Mouse (Mus musculus) liver, embryonic 12.5 days (tissue): ENCODE measurements at regions not wholly inside any gene's neighbourhood (a gene's known extent, or its start where the extent isn't known, plus 50 kb on each side); places are given as distances from the start of the nearest gene placed in this dataset.
A peak's percentile ranks its signal among the peaks of the same experiment; 100 is the strongest.

ENCODE experiments used
- ATAC-seq: fragments of 200-750 bp; cut with Nextera tagmentation; 2 replicates; pipeline ENCODE4 v1.8.0; 2017; ENCODE audit warnings: moderate number of reproducible peaks, mild to moderate bottlenecking, moderate library complexity
- H3K27ac ChIP-seq: fragments of 300-500 bp; sonication (generic); 2 replicates; pipeline ENCODE4 v1.5.1; 2016; ENCODE audit warnings: mild to moderate bottlenecking
- H3K27me3 ChIP-seq: fragments of 300-500 bp; sonication (generic); replicated peaks from 2 replicates; pipeline ENCODE4 v1.6.1; 2016; ENCODE audit warnings: mild to moderate bottlenecking, moderate library complexity
- H3K36me3 ChIP-seq: fragments of 300-500 bp; sonication (generic); 2 replicates; pipeline ENCODE4 v1.6.1; 2016; ENCODE audit warnings: mild to moderate bottlenecking, moderate library complexity
- H3K4me1 ChIP-seq: fragments of 300-500 bp; sonication (generic); 2 replicates; pipeline ENCODE4 v1.6.1; 2016
- H3K4me2 ChIP-seq: fragments of 300-500 bp; sonication (generic); 2 replicates; pipeline ENCODE4 v1.6.1; 2016; ENCODE audit warnings: mild to moderate bottlenecking, moderate library complexity
- H3K4me3 ChIP-seq: fragments of 300-500 bp; sonication (generic); 2 replicates; pipeline ENCODE4 v1.5.1; 2016; ENCODE audit warnings: mild to moderate bottlenecking, moderate library complexity
- H3K9ac ChIP-seq: fragments of 300-500 bp; sonication (generic); 2 replicates; pipeline ENCODE4 v1.6.1; 2016; ENCODE audit warnings: mild to moderate bottlenecking, moderate library complexity
- H3K9me3 ChIP-seq: fragments of 300-500 bp; sonication (generic); replicated peaks from 2 replicates; pipeline ENCODE4 v1.6.1; 2016; ENCODE audit warnings: mild to moderate bottlenecking, moderate library complexity
- WGBS: fragments of 180-500 bp; shearing (Covaris S2); methylation state at CpG from one replicate; pipeline ENCODE4 v1.1.7; 2016; ENCODE audit not compliant: insufficient replicate concordance; 5-methylcytosine and 5-hydroxymethylcytosine counted together

DNA sequence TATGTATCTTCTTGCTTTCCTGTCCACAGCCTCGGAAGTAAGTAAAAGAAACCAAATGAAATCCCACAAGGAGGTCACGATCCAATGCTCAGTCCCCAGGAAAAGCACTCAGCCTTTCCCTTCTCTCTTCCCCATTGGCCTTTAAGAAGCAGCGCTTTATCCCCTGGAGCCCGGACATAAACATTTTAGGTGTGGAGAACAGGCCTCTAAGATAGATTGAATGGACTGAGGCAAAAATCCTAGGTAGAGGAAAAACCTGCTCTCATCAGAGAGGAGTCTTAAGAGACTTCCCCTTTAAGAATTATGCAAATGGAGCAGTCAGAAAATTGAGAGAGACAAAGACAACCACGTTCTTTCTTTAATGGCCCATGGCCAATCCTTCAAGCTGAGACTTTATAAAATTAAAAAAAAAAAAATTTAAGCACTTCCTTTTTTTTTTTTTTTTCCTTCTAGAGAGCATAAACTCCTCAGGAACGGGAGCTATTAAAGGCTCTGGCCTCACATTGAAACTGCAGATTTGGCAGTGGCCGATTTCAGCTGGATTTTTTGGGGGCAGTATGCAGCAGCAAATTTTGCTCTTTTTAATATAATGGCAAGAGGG lies 1020.5 kb downstream of the 9330182O14Rik start:
- Histone ChIP-seq H3K9me3 (no peaks in the 10 kb centered on the region), H3K4me2 (peak overlapping the region; percentile 46), H3K4me1 (no peaks in the 10 kb centered on the region), H3K27me3 (no peaks in the 10 kb centered on the region), H3K4me3 (no peak overlapping the region), H3K27ac (no peak overlapping the region), H3K9ac (no peak overlapping the region), H3K36me3 (no peaks in the 10 kb centered on the region)
- ATAC-seq, result no peak
- WGBS, result 27% methylated on average over 7 of the region's 7 CpGs

GRCm38 (mm10) chr15:41155169-41155638 lies 1021.0 kb downstream of the 9330182O14Rik start:
- H3K27ac ChIP-seq, result no peak overlapping the region
- peak overlapping the region; percentile 46 for H3K4me2 ChIP-seq
- no peak for ATAC-seq
- H3K27me3 ChIP-seq, result no peaks in the 10 kb centered on the region
- no peaks in the 10 kb centered on the region for H3K4me1 ChIP-seq
- 21% methylated on average over 16 of the region's 16 CpGs for WGBS
- no peak overlapping the region for H3K9ac ChIP-seq
- no peaks in the 10 kb centered on the region for H3K36me3 ChIP-seq
- no peak overlapping the region for H3K4me3 ChIP-seq
- no peaks in the 10 kb centered on the region for H3K9me3 ChIP-seq

DNA sequence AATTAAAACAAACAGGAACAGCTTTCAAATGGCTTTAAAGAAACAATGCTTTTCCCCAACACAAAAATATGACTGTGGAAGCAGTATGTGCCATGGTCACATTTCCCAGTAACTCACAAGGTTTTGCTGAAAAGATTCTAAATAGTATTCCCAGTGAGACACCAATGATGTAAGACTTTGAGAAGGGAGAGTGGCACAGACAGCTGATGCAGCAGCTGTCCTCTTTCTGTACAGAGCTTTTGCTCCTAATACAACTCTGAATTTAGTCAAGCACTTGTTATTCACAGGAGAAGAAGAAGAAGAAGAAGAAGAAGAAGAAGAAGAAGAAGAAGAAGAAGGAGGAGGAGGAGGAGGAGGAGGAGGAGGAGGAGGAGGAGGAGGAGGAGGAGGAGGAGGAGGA lies 1023.6 kb downstream of the 9330182O14Rik start:
- no peaks in the 10 kb centered on the region for H3K36me3 ChIP-seq
- H3K4me3 ChIP-seq, result no peak overlapping the region
- H3K9me3 ChIP-seq, result no peaks in the 10 kb centered on the region
- H3K4me1 ChIP-seq, result no peaks in the 10 kb centered on the region
- ATAC-seq, result no peak
- H3K27ac ChIP-seq, result no peak overlapping the region
- no peak overlapping the region for H3K9ac ChIP-seq
- no peak overlapping the region for H3K4me2 ChIP-seq
- no peaks in the 10 kb centered on the region for H3K27me3 ChIP-seq

- Histone ChIP-seq H3K4me1 (no peaks in the 10 kb centered on the region), H3K9ac (no peak overlapping the region), H3K27ac (no peak overlapping the region), H3K36me3 (no peaks in the 10 kb centered on the region), H3K9me3 (no peaks in the 10 kb centered on the region), H3K4me2 (no peak overlapping the region), H3K4me3 (no peak overlapping the region), H3K27me3 (no peaks in the 10 kb centered on the region)
- no peak for ATAC-seq
- WGBS, result 37% methylated on average over 8 of the region's 8 CpGs
These were observed 1028.1 kb downstream of the 9330182O14Rik start for GRCm38 (mm10) chr15:41162268-41162667.

GRCm38 (mm10) chr15:41162793-41163192 lies 1028.6 kb downstream of the 9330182O14Rik start:
- no peak for ATAC-seq
- no peaks in the 10 kb centered on the region for H3K9me3 ChIP-seq
- H3K4me1 ChIP-seq, result no peaks in the 10 kb centered on the region
- H3K4me2 ChIP-seq, result no peak overlapping the region
- no peak overlapping the region for H3K4me3 ChIP-seq
- H3K27me3 ChIP-seq, result no peaks in the 10 kb centered on the region
- no peak overlapping the region for H3K9ac ChIP-seq
- WGBS, result 6% methylated on average over 8 of the region's 8 CpGs
- H3K36me3 ChIP-seq, result no peaks in the 10 kb centered on the region
- no peak overlapping the region for H3K27ac ChIP-seq

DNA sequence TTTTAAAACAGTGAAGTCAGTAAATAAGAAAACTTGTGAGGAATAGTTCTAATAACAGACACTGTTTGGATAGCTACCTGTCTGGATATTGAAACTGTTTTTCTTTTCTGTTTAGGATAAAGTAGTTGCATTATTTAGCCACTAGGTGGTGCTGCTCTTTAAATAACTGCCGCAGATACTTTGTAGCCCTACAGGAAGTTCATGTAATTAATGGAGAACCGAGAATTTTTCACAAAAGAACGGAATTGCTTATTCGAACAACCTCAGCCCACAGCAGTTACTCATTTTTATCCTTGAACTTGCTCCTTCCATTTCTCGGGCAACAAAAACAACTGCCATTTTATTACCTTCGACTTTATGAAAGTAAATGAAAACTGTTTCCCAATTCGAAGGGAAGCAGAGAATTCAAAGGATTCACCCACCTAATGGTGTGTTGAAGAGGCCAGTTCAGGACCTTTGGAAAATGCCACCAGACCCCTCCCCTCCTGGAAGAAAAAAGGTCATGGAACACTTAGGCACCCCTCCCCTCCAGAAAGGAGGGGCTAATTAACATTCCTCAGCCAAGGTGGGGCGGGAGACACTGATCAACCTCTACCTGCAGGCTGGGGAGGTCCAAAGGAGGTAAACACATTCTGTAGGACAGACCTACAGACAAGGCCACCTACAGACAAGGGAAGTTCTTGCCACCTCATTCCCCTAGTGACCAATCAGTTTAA lies 1029.6 kb downstream of the 9330182O14Rik start:
- 19% methylated on average over 8 of the region's 8 CpGs for WGBS
- H3K4me1 ChIP-seq, result no peaks in the 10 kb centered on the region
- no peaks in the 10 kb centered on the region for H3K27me3 ChIP-seq
- no peak overlapping the region for H3K27ac ChIP-seq
- H3K9me3 ChIP-seq, result no peaks in the 10 kb centered on the region
- peak overlapping the region; percentile 27; the same call in 1 of the 2 replicates for H3K4me3 ChIP-seq
- H3K9ac ChIP-seq, result no peak overlapping the region; the same call in 1 of the 2 replicates
- H3K4me2 ChIP-seq, result peak overlapping the region; percentile 54
- 0 out of 2 replicates have a peak, but pooled peaks have one; percentile 35 for ATAC-seq
- no peaks in the 10 kb centered on the region for H3K36me3 ChIP-seq

DNA sequence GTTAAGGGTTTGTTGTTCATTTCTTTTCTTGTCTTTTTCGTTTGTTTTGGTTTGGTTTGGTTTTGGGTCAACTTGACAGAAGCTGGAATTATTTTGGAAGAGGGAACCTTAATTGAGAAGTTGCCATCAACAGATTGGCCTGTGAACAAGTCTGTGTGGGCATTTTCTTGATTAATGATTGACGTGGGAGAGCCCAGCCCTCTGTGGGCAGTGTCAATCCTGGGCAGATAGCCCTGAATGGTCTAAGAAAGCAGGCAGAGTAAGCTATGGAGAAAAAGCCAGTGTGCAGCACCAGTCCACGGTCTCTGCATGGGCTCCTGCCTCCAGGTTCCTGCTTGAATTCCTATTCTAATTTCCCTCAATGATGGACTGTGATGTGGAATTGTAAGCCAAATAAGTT lies 1031.4 kb downstream of the 9330182O14Rik start:
- Histone ChIP-seq H3K4me3 (no peak overlapping the region), H3K4me1 (no peaks in the 10 kb centered on the region), H3K9ac (no peak overlapping the region), H3K27me3 (no peaks in the 10 kb centered on the region), H3K4me2 (no peak overlapping the region), H3K36me3 (no peaks in the 10 kb centered on the region), H3K27ac (no peak overlapping the region), H3K9me3 (no peaks in the 10 kb centered on the region)
- WGBS, result 55% methylated on average over 3 of the region's 3 CpGs
- no peak for ATAC-seq

GRCm38 (mm10) chr15:41190792-41191191 lies 1056.6 kb downstream of the 9330182O14Rik start:
- H3K9me3 ChIP-seq, result no peaks in the 10 kb centered on the region
- WGBS, result 61% methylated on average over 5 of the region's 5 CpGs
- H3K27me3 ChIP-seq, result no peaks in the 10 kb centered on the region
- no peak overlapping the region for H3K4me2 ChIP-seq
- H3K36me3 ChIP-seq, result no peaks in the 10 kb centered on the region
- no peak overlapping the region for H3K9ac ChIP-seq
- H3K4me1 ChIP-seq, result no peaks in the 10 kb centered on the region
- H3K4me3 ChIP-seq, result no peak overlapping the region
- ATAC-seq, result no peak
- no peak overlapping the region for H3K27ac ChIP-seq

DNA sequence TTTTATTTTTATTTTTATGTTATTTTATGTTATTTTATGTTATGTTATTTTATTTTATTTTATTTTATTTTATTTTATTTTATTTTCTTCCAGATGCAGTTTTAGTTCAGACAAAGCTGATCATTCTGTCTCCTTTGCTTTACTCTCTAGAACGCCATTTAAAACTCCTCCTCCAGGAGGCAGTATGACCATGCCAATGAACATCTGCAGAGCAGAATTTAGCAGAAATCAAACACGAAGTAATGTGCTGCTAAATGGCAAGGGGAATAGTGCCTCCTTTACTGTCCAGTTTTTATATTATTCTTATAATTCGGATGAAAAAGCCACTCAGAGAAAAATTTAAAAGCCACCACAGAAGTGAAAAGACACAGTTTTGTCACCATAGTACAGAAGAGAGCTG lies 1059.1 kb downstream of the 9330182O14Rik start:
- Histone ChIP-seq H3K4me1 (no peaks in the 10 kb centered on the region), H3K9me3 (no peaks in the 10 kb centered on the region), H3K36me3 (no peaks in the 10 kb centered on the region), H3K4me3 (no peak overlapping the region), H3K27ac (no peak overlapping the region), H3K9ac (no peak overlapping the region), H3K27me3 (no peaks in the 10 kb centered on the region), H3K4me2 (no peak overlapping the region)
- WGBS, result 20% methylated on average over 3 of the region's 3 CpGs
- ATAC-seq, result no peak

- WGBS, result 61% methylated on average over 1 of the region's 1 CpGs
- Histone ChIP-seq H3K36me3 (no peaks in the 10 kb centered on the region), H3K27ac (no peak overlapping the region), H3K4me2 (no peak overlapping the region), H3K9me3 (no peaks in the 10 kb centered on the region), H3K4me3 (no peak overlapping the region), H3K9ac (no peak overlapping the region), H3K4me1 (no peaks in the 10 kb centered on the region), H3K27me3 (no peaks in the 10 kb centered on the region)
- no peak for ATAC-seq
These were observed 1089.6 kb downstream of the 9330182O14Rik start for GRCm38 (mm10) chr15:41223801-41224200.

GRCm38 (mm10) chr15:41232406-41233060 lies 1098.4 kb downstream of the 9330182O14Rik start:
- Histone ChIP-seq H3K4me2 (no peak overlapping the region), H3K4me3 (no peak overlapping the region), H3K4me1 (no peaks in the 10 kb centered on the region), H3K36me3 (no peaks in the 10 kb centered on the region), H3K9me3 (no peaks in the 10 kb centered on the region), H3K9ac (no peak overlapping the region), H3K27ac (no peak overlapping the region), H3K27me3 (no peaks in the 10 kb centered on the region)
- ATAC-seq, result no peak
- 44% methylated on average over 2 of the region's 2 CpGs for WGBS
